15 mouse cellular contexts compared by ENCODE assay signal in the genomic region with DNA sequence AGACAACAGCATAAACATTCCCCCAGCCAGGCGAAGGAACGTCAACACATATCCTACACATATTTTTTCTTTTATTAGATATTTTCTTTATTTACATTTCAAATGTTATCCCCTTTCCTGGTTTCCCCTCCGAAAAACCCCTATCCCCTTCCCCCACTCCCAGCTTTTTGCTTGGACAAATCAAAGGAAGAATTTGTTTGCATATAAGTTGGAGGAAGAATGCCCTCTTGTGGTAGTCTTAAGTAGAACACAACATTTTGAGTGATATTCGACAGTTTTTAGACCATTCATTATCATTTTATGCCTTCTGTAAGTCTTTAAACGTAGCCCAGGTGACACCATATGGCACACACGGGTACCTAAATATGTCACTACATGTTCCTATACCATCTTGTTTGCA. TPM values are rescaled to one million over a fixed set of nuclear protein-coding genes. Genes with fewer than 3 reads are reported as not detected.
A peak's percentile ranks its signal among the peaks of the same experiment; 100 is the strongest.
DNase-seq lines count a peak whose midpoint lies in the region; ATAC-seq and TF ChIP-seq lines count a peak whose summit lies in the region.
"Had no signal": no experiment of that assay in that cellular context is flagged by ENCODE, and none has a peak within 500 bp of the region (broad histone marks: within the 10 kb centered on the region; RNA-seq: fewer than 3 reads in every experiment).

No protein-coding gene starts in this region.

- H3K27ac ChIP-seq in limb, embryonic 14.5 days (replicated peaks; ENCODE audit: low read depth, low read length) = no peak overlapping the region
- no peak overlapping the region for H3K27ac ChIP-seq in limb, embryonic 10.5 days
- H3K27ac ChIP-seq in ES-E14 (ENCODE audit: insufficient read depth, low read depth, low read length, poor library complexity, severe bottlenecking) = no peak overlapping the region

- H3K9ac ChIP-seq in limb, embryonic 14.5 days (ENCODE audit: low read depth, low read length, severe bottlenecking) = no peak overlapping the region
- no peak overlapping the region for H3K9ac ChIP-seq in ES-E14 (ENCODE audit: insufficient read depth, low read depth, low read length, poor library complexity, severe bottlenecking)

- no peak for ATAC-seq in limb, embryonic 14.5 days (ENCODE audit: low FRiP score, low read depth)
- ATAC-seq: inflammation-experienced regulatory T-cells, adult 6 months had no signal

- H3K4me3 ChIP-seq in limb, embryonic 14.5 days (replicated peaks; ENCODE audit: low read length) = no peak overlapping the region
- H3K4me3 ChIP-seq in limb, embryonic 10.5 days = no peak overlapping the region
- H3K4me3 ChIP-seq in ES-E14 (ENCODE audit: insufficient read depth in 1 of 2, low read depth in 1 of 2, low read length in 2 of 2, poor library complexity in 1 of 2, severe bottlenecking in 1 of 2) = no peak overlapping the region
- H3K4me3 ChIP-seq: erythroblast, embryonic 14.5 days had no signal

- H3K27me3 ChIP-seq in limb, embryonic 14.5 days (ENCODE audit: control insufficient read depth, insufficient read depth, low read length) = no peaks in the 10 kb centered on the region
- H3K27me3 ChIP-seq in limb, embryonic 10.5 days (ENCODE audit: low read depth, poor library complexity, severe bottlenecking) = no peaks in the 10 kb centered on the region

- no peak overlapping the region for H3K4me2 ChIP-seq in limb, embryonic 14.5 days (replicated peaks; ENCODE audit: low read depth, low read length, severe bottlenecking)

- in situ Hi-C loops in ES-E14 (cut with MboI; ENCODE audit: low sequenced_read_pairs in 2 of 2, unreplicated experiment in 2 of 2) = loop anchor here in 1 of 2 experiments (10.0 kb wide), 1 partner anchor 341 kb away; no protein-coding TSS in a partner anchor

- no peak for TF ChIP-seq POLR2A in limb, embryonic 14.5 days (IDR thresholded peaks at IDR 0.05; ENCODE audit: borderline replicate concordance, extremely low read depth, insufficient read depth, insufficient read length)

- peak; percentile 20 to 58 for DNase-seq in cerebellum, postnatal 10 days
- DNase-seq in cerebellum, adult 9-11 months = no peak
- DNase-seq in limb, embryonic 14.5 days (ENCODE audit: low spot score) = peak; percentile 23
- DNase-seq in limb, embryonic 10.5 days (ENCODE audit: low spot score) = no peak
- peak; percentile 7 for DNase-seq in ES-E14 (ENCODE audit: low read depth, low spot score)
- peak; percentile 18 for DNase-seq in hindlimb bud, embryonic 11.5 days (ENCODE audit: extremely low spot score, low read depth, low spot score)
- no peak for DNase-seq in right cerebral cortex, postnatal 36 days (ENCODE audit: low spot score in 2 of 2)
- no peak for DNase-seq in adrenal gland, adult 18-20 months (ENCODE audit: low spot score in 2 of 2)
- DNase-seq: gastrocnemius, postnatal 14 days; lung, adult 2 months; right cerebral cortex, postnatal 14 days had no signal

- no peaks in the 10 kb centered on the region for H3K9me3 ChIP-seq in limb, embryonic 14.5 days (ENCODE audit: control insufficient read depth, low read length)
- no peaks in the 10 kb centered on the region for H3K9me3 ChIP-seq in limb, embryonic 10.5 days (replicated peaks)
- H3K9me3 ChIP-seq in ES-E14 (ENCODE audit: control insufficient read depth, insufficient read depth, low read depth, low read length) = no peaks in the 10 kb centered on the region

- no peaks in the 10 kb centered on the region for H3K36me3 ChIP-seq in limb, embryonic 14.5 days (ENCODE audit: control insufficient read depth, insufficient read depth, low read length)
- H3K36me3 ChIP-seq in limb, embryonic 10.5 days = no peaks in the 10 kb centered on the region
- no peaks in the 10 kb centered on the region for H3K36me3 ChIP-seq in ES-E14 (ENCODE audit: control insufficient read depth, insufficient read depth, low read length, poor library complexity, severe bottlenecking)

- no peaks in the 10 kb centered on the region; the same call in 1 of the 2 replicates for H3K4me1 ChIP-seq in limb, embryonic 14.5 days (ENCODE audit: control insufficient read depth, insufficient read depth, low read length)
- 0 out of 2 replicates have a peak, but pooled peaks cover 3% of the 10 kb centered on the region for H3K4me1 ChIP-seq in limb, embryonic 10.5 days
- no peaks in the 10 kb centered on the region for H3K4me1 ChIP-seq in ES-E14 (ENCODE audit: control insufficient read depth in 2 of 2, insufficient read depth in 2 of 2, low read length in 2 of 2, poor library complexity in 1 of 2)

- WGBS in limb, embryonic 14.5 days = 40% methylated on average over 6 of the region's 6 CpGs
- WGBS in limb, embryonic 10.5 days = 59% methylated on average over 6 of the region's 6 CpGs

TF ChIP-seq in ES-E14, 5 proteins besides CTCF, POLR2A, EP300 and RAD21:
- TF ChIP-seq MAFK (IDR thresholded peaks at IDR 0.05; ENCODE audit: insufficient read depth, low read depth, low read length) (no peak), ZC3H11A (IDR thresholded peaks at IDR 0.05; ENCODE audit: borderline replicate concordance, low read depth, low read length) (no peak), CHD2 (IDR thresholded peaks at IDR 0.05; ENCODE audit: low read depth, low read length) (no peak), ZNF384 (IDR thresholded peaks at IDR 0.05; ENCODE audit: low read depth, low read length) (no peak), HCFC1 (IDR thresholded peaks at IDR 0.05; ENCODE audit: borderline replicate concordance, insufficient read depth, low read length) (no peak)

RNA-seq across cellular contexts. Expression of gene Gm45261, which starts 54.6 kb away (rescaled TPM):
- not detected in 2 replicates for polyA plus RNA-seq in limb, embryonic 14.5 days (2012; rRNA removed)
- polyA plus RNA-seq in limb, embryonic 14.5 days (2014; fragmentation: Nextera tagmentation; extraction: Ambion mirVana) = not detected in 2 replicates
- polyA plus RNA-seq in limb, embryonic 10.5 days (2016; fragmentation: Nextera tagmentation; extraction: Ambion mirVana) = not detected in 2 replicates
- not detected in 2 replicates for total RNA-seq in ES-E14 (2012; rRNA removed)
- total RNA-seq in adrenal gland, adult 18-20 months (2021) = not detected
- total RNA-seq: gastrocnemius, postnatal 14 days; layer of hippocampus, postnatal 14 days had no signal
- polyA plus RNA-seq: erythroblast, embryonic 14.5 days; inflammation-experienced regulatory T-cells, adult 6 months; lung, adult 2 months; testis, adult 2 months had no signal

Comparison
In these comparisons a context has a peak if more than half of its experiments do, and no peak if none do; other contexts are left out.
1. DNase-seq: peak in cerebellum, postnatal 10 days (2 of 2), limb, embryonic 14.5 days (single experiment), ES-E14 (single experiment) and hindlimb bud, embryonic 11.5 days (single experiment); none in cerebellum, adult 9-11 months (single experiment), limb, embryonic 10.5 days (single experiment), right cerebral cortex, postnatal 36 days (0 of 2) and adrenal gland, adult 18-20 months (0 of 2).